Mouse (Mus musculus): ENCODE results near the gene Spem2. TPM values are rescaled to one million over a fixed set of nuclear protein-coding genes. Genes with fewer than 3 reads are reported as not detected.

The Spem2 gene
- polyA plus RNA-seq, 1 experiment from 2014 or later, result not detected

GRCm38 (mm10) chr11:69816520-69816919 is 1.7 kb downstream of the Spem2 start:
- no peaks in the 10 kb centered on the region for H3K36me3 ChIP-seq (ENCODE audit: insufficient read depth)
- no peak for ATAC-seq (ENCODE audit: insufficient read depth)
- H3K4me1 ChIP-seq (ENCODE audit: insufficient read depth), result no peaks in the 10 kb centered on the region
- H3K9ac ChIP-seq, result no peak overlapping the region
- no peak overlapping the region for H3K4me2 ChIP-seq
- TF ChIP-seq CTCF (IDR thresholded peaks at IDR 0.05; ENCODE audit: low read depth), result no peak
- H3K27me3 ChIP-seq (ENCODE audit: insufficient read depth, low read length), result no peaks in the 10 kb centered on the region
- H3K27ac ChIP-seq (ENCODE audit: low read depth), result no peak overlapping the region
- WGBS, result 82% methylated on average over 12 of the region's 12 CpGs
- no peak overlapping the region for H3K4me3 ChIP-seq (ENCODE audit: low read depth, low read length)
- peaks cover 7% of the 10 kb centered on the region; the same call in 1 of the 2 replicates for H3K9me3 ChIP-seq (ENCODE audit: low read depth, low read length)
- DNase-seq, result no peak

- ATAC-seq (ENCODE audit: insufficient read depth) (no peak), DNase-seq (no peak)
- TF ChIP-seq CTCF (IDR thresholded peaks at IDR 0.05; ENCODE audit: low read depth), result peak; percentile 35
- Histone ChIP-seq H3K36me3 (ENCODE audit: insufficient read depth) (no peaks in the 10 kb centered on the region), H3K4me2 (no peak within 1 kb of the TSS), H3K9me3 (ENCODE audit: low read depth, low read length) (peaks cover 7% of the 10 kb centered on the region; the same call in 1 of the 2 replicates), H3K27me3 (ENCODE audit: insufficient read depth, low read length) (no peaks in the 10 kb centered on the region), H3K4me1 (ENCODE audit: insufficient read depth) (no peaks in the 10 kb centered on the region), H3K4me3 (ENCODE audit: low read depth, low read length) (no peak within 1 kb of the TSS), H3K9ac (no peak within 1 kb of the TSS), H3K27ac (ENCODE audit: low read depth) (no peak within 1 kb of the TSS)
- WGBS, result 58% methylated on average over 10 of the region's 10 CpGs
Observed at GRCm38 (mm10) chr11:69815155-69815554, 3.1 kb downstream of the Spem2 start, which contains the start of gene Gm39566. Gm39566 (minus strand) TSS chr11:69815298.

GRCm38 (mm10) chr11:69810280-69810679 is 8.0 kb downstream of the Spem2 start:
- no peak for TF ChIP-seq CTCF (IDR thresholded peaks at IDR 0.05; ENCODE audit: low read depth)
- DNase-seq, result no peak
- Histone ChIP-seq H3K4me3 (ENCODE audit: low read depth, low read length) (no peak overlapping the region), H3K4me2 (no peak overlapping the region), H3K9me3 (ENCODE audit: low read depth, low read length) (no peaks in the 10 kb centered on the region), H3K27ac (ENCODE audit: low read depth) (no peak overlapping the region), H3K36me3 (ENCODE audit: insufficient read depth) (no peaks in the 10 kb centered on the region), H3K9ac (no peak overlapping the region), H3K4me1 (ENCODE audit: insufficient read depth) (no peaks in the 10 kb centered on the region), H3K27me3 (ENCODE audit: insufficient read depth, low read length) (peaks cover 6% of the 10 kb centered on the region; the same call in 1 of the 2 replicates)
- no peak for ATAC-seq (ENCODE audit: insufficient read depth)

- Histone ChIP-seq H3K9me3 (ENCODE audit: low read depth, low read length) (no peaks in the 10 kb centered on the region), H3K4me3 (ENCODE audit: low read depth, low read length) (no peak overlapping the region), H3K9ac (no peak overlapping the region), H3K4me2 (no peak overlapping the region), H3K36me3 (ENCODE audit: insufficient read depth) (no peaks in the 10 kb centered on the region), H3K27me3 (ENCODE audit: insufficient read depth, low read length) (peaks cover 27% of the 10 kb centered on the region), H3K27ac (ENCODE audit: low read depth) (no peak overlapping the region), H3K4me1 (ENCODE audit: insufficient read depth) (peaks cover 18% of the 10 kb centered on the region)
- no peak for ATAC-seq (ENCODE audit: insufficient read depth)
- no peak for TF ChIP-seq CTCF (IDR thresholded peaks at IDR 0.05; ENCODE audit: low read depth)
- no peak for DNase-seq
- WGBS, result 58% methylated on average over 2 of the region's 2 CpGs
Observed at GRCm38 (mm10) chr11:69807641-69808040, 10.6 kb downstream of the Spem2 start.

- Histone ChIP-seq H3K4me2 (no peak overlapping the region), H3K9me3 (ENCODE audit: low read depth, low read length) (no peaks in the 10 kb centered on the region), H3K27me3 (ENCODE audit: insufficient read depth, low read length) (peaks cover 39% of the 10 kb centered on the region), H3K36me3 (ENCODE audit: insufficient read depth) (no peaks in the 10 kb centered on the region), H3K9ac (no peak overlapping the region), H3K4me1 (ENCODE audit: insufficient read depth) (peaks cover 25% of the 10 kb centered on the region), H3K27ac (ENCODE audit: low read depth) (no peak overlapping the region), H3K4me3 (ENCODE audit: low read depth, low read length) (no peak overlapping the region)
- peak; percentile 36; the same call in 1 of the 2 replicates for TF ChIP-seq CTCF (IDR thresholded peaks at IDR 0.05; ENCODE audit: low read depth)
- DNase-seq (no peak), ATAC-seq (ENCODE audit: insufficient read depth) (no peak)
- WGBS, result 79% methylated on average over 4 of the region's 4 CpGs
Observed at GRCm38 (mm10) chr11:69806378-69806777, 11.9 kb downstream of the Spem2 start.

GRCm38 (mm10) chr11:69804972-69805909 is 13.0 kb downstream of the Spem2 start, which contains the start of gene Tmem102:
Tmem102 (minus strand) TSS chr11:69805624.
- TF ChIP-seq CTCF (IDR thresholded peaks at IDR 0.05; ENCODE audit: low read depth), result no peak
- 9% methylated on average over 29 of the region's 29 CpGs for WGBS
- DNase-seq (peak; percentile 39), ATAC-seq (ENCODE audit: insufficient read depth) (no peak)
- H3K27me3 ChIP-seq (ENCODE audit: insufficient read depth, low read length), result peaks cover 43% of the 10 kb centered on the region
- H3K36me3 ChIP-seq (ENCODE audit: insufficient read depth), result no peaks in the 10 kb centered on the region
- peak within 1 kb of the TSS; percentile 54 for H3K9ac ChIP-seq
- H3K4me3 ChIP-seq (ENCODE audit: low read depth, low read length), result peak within 1 kb of the TSS; percentile 52
- peaks cover 30% of the 10 kb centered on the region for H3K4me1 ChIP-seq (ENCODE audit: insufficient read depth)
- peak within 1 kb of the TSS; percentile 97 for H3K4me2 ChIP-seq
- no peaks in the 10 kb centered on the region for H3K9me3 ChIP-seq (ENCODE audit: low read depth, low read length)
- H3K27ac ChIP-seq (ENCODE audit: low read depth), result no peak within 1 kb of the TSS

GRCm38 (mm10) chr11:69804652-69804940 is 13.7 kb downstream of the Spem2 start:
- peak overlapping the region; percentile 97 for H3K4me2 ChIP-seq
- no peaks in the 10 kb centered on the region for H3K36me3 ChIP-seq (ENCODE audit: insufficient read depth)
- no peak for TF ChIP-seq CTCF (IDR thresholded peaks at IDR 0.05; ENCODE audit: low read depth)
- 11% methylated on average over 12 of the region's 12 CpGs for WGBS
- no peaks in the 10 kb centered on the region for H3K9me3 ChIP-seq (ENCODE audit: low read depth, low read length)
- H3K27me3 ChIP-seq (ENCODE audit: insufficient read depth, low read length), result peaks cover 45% of the 10 kb centered on the region
- DNase-seq (peak; percentile 34), ATAC-seq (ENCODE audit: insufficient read depth) (no peak)
- no peak overlapping the region for H3K27ac ChIP-seq (ENCODE audit: low read depth)
- peaks cover 32% of the 10 kb centered on the region for H3K4me1 ChIP-seq (ENCODE audit: insufficient read depth)
- H3K4me3 ChIP-seq (ENCODE audit: low read depth, low read length), result peak overlapping the region; percentile 52
- H3K9ac ChIP-seq, result peak overlapping the region; percentile 54
